Mouse (Mus musculus) spleen, postnatal 4 days (tissue): ENCODE measurements around the gene Smtnl2.
"Not testable (repeated sequence)": the region's sequence is repeated elsewhere in the genome, so short reads cannot be mapped to it uniquely, and the experiment has no call there.

ENCODE experiments used
- DNase-seq, 2 experiments: peaks; one replicate each; pipeline ENCODE4 v3.0.0; 2022; ENCODE audit warnings: low spot score in 2 of 2

The Smtnl2 gene

DNA sequence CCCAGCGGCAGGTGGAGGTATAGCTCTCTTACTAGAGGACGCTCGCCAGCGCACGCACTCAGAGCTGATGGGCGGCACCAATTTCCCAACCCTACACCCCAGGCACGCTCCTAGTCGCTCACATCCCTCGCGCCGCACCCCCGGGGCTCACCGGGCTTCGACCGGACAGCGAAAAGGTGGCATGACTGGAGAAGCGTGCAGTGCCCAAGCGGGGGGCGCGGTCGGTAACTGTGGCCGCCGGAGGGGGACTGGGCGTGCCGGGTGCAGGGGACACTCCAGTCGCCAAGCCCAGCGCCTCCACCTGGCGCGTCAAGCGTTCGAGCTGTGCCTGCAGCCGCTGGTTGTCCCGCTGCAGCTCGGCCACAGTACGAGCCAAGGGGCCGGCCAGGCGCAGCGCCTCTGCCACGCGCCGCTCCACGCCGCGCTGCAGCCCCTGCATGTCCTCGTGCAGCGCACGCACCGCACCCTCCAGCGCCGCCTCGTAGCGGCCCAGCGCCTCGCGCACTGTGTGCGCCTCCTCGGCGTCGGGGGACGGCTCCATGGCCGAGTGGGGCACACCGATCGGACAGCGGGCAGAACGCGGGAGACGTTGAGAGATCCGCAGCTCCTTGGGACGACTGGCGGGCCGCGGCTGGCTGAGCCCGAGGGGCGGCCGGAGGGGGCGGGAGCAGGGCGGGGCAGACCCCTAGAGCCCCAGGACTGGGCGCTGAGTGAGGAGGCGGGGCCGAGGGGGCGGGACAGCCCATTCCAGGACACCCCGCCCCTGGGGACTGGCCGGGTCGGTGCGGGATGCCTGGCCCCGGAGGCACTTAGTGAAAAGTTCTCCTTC is at the start of gene Smtnl2:
Smtnl2 (minus strand) TSS at position 621 of the 829 bp plus-strand sequence.
- peak; percentile 67 to 73 for DNase-seq

DNA sequence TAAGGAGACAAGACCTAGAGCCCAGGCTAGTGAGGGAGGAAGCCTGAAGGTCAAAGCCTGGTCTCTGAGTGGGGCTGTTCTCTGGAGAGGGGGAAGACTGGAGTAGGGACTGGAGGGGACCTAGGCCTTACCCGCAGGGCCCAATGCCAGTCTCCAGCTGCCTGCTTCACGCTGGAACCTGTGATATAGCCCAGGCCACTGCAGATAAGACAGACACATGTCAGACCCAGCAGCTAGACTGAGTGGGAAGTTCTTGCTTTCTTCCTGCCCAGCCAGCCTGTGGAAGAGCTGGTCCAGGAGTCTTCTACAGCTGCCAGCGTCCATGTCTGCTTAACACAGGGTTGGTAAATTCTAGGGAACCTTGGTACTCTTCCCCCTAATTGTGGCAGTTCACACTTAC is 47.0 kb upstream of the Smtnl2 start:
- no peak for DNase-seq

DNA sequence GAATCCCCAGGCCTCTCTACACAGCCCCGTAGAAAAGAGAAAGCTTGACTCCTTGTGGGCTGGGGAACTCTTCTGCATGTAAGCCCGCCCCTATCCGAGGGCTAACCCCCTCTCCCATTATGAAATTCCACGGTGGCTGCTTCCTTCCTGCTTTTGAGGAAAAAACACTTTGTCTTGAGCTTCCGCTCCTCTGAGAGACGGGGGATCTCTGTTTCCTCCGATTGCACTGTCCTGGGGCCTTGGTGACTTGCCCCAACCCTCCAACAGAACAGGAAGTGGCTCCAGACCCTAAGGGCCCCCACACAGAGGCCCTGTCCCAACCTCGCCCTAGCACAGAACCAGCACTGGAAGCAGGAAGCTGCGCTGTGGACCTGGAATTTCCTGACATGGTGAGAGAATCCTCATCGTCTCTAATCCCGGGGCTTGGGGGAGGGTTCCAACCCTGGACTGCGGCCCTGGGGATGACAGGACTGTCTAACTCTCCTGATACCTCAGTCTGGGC is 46.5 kb upstream of the Smtnl2 start:
- DNase-seq: no peak

DNA sequence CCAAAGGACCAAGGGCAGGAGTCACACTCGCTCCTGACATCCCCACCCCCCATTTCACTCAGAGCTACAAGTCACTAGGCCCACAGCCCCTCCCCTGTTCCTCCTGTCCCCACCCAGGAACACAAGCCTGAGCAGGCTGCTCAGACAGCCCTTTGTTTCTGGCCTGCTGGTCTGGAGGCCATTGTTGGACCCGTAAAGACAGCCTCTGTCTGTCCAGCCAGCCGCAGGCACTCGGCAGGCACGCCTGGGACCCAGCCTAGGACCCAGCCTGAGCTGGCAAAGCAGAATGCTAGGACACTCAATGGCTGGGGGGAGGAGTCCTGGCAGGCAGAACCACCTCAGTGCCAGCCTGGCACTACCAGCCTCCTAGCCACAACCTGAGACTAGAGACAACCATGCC is 44.2 kb upstream of the Smtnl2 start:
- no peak for DNase-seq

DNA sequence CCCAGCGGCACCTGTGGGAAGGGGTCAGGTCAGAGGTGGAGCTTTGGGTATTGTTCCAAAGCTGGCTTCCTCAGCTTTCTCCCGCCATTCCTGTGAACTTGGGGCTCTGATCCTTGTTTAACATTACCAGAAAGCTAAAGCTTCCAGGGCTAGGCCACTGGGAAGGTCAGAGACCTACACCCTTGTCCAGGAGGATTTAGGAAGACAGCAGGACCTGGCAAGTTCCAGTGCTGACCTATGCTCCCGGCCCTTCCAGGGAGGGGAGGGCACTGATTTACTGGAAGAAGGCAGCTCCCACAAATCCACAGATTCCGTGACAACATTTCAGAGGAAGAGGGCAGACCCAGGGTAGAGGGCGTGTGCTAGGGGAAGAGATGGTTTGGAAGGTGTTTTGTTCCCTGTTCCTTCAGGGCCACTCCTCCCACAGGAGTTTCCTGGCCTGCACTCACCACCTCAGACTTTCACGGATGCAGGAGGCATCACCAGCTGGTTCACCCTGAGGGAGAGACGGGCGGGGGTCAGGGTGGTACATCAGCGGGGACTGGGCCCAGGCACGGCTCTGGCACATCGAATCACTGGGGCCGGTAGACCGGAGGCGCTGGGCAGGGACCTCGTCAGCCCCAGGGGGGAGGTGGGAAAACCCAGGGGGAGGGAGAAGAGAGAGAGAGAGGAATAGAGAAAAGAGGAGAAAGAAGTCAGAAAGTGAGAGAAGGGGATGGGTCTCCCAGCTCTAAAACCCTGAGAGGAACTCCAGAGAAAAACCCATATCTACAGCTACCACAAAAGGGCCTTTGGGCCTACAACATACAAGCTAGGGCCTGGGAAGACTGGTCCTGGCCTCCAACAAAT is 41.8 kb upstream of the Smtnl2 start:
- no peak for DNase-seq

DNA sequence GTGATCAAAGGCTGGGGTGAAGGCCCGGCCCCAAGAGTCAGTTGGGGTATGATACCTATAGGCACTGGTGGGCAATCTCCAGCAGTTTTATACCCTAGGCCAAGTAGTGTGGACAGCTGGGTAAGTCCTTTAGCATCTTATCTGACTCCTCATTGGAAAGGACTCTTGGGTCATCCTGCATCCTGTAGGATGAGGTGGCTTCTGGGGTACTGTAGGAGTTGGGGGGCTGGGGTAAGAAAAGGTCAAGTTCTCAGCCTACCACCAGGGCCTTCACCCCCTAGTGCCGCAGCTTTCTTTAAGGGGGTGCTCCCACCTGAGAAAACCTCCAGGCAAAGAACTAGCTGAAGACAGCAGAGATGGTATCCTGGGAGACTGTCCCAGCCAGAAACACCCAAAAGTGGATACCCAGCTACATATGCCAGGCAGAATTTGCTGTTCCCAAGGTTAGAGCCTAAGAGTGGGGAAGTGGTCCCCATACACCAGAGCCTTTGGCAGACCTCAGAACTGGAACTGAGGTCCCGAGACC is 40.7 kb upstream of the Smtnl2 start:
- DNase-seq: no peak

DNA sequence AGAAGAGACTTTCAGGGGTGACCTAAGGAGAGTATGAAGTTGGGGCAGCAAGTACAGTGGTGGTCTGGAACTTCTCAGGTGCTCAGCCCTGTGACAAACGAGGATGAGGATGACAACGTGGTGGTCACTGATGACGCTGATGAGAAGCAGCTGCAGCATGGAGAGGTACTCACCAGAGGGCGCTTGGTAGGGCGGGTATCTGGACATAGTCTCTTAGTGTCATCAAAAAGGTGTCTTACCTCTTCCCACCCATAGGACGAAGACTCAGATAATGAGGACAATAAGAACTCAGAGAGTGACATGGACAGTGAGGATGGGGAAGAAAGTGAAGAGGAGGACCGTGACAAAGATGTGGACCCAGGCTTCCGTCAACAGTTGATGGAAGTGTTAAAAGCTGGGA is 36.0 kb upstream of the Smtnl2 start:
- DNase-seq: no peak

DNA sequence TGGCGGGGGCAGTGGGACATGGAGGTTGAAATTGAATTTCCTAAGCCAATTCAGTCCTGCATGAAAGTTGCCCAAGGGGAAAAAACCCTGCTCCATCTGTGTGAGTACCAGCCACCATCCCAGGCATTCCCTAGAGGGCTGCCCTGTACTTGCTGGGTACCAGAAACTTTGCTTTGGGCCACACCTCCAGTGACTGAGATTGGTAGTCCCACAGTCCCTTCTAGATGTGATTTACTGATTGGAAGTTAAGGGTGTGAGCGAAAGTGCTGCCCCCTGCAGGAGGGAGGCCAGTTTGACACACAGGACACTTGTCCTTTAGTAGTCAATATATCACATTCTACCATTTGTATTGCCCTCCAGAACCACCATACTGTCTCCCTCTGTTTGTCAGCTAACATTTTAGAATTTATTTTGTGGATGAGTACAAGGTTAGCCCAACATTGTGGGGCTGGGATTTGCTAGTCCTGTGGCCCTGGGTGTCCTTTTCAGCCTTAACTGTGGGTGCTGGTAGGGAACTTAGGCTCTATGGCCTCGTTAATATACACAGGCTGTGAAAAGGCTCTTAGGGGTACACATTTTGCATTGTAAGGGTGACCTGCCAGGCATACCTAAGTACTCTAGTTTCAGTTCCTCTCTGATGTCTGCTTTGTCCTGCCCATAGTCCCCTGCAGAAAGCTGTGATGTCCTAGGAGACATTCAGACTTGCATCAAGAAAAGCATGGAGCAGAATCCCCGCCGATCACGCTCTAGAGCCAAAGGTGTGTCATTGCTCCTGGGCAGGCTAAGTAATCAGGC is 35.0 kb upstream of the Smtnl2 start:
- DNase-seq: peak; percentile 66 to 84

DNA sequence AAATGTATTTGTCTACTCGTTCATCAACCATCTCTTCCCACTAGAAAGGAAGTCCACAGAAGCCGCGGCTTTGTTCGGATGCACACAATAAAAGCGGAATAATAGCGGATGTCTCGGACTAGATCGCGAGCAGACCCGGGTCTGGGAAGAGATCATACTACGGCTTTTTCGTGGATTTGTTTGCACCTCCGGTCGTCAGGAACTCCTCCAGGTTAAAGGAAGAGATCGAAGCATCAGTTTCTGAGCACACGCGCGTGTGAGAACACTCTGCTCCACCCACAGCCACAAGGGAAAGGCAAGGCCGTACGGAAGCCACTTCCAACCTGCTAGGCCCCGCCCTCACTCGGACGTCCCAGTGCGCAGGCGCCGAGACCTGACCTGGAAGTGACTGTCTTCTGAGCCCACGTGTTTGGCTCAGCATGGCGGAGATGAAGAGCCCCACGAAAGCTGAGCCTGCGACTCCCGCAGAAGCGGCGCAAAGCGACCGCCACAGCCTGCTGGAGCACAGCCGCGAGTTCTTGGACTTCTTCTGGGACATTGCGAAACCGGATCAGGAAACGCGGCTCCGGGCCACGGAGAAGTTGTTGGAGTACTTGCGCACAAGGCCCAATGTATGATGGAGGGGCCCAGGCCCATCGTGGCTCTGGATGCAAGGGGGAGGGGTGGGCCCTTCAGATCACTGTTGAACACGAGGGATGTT is 29.6 kb upstream of the Smtnl2 start, which contains the start of gene Mybbp1a:
Mybbp1a (plus strand) TSS at position 391 of the 700 bp plus-strand sequence.
- peak; percentile 99 to 100 for DNase-seq

DNA sequence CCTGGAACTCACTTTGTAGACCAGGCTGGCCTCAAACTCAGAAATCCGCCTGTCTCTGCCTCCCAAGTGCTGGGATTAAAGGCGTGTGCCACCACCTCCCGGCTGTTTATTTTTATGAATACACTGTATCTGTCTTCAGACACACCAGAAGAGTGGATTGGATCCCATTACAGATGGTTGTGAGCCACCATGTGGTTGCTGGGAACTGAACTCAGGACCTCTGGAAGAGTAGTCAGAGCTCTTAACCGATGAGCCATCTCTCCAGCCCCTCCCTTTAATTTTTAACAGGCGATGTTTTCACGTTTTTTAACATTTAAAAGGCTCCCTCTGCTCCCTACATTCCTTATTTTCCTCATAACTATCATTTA is 29.1 kb upstream of the Smtnl2 start:
- not testable (repeated sequence) for DNase-seq

DNA sequence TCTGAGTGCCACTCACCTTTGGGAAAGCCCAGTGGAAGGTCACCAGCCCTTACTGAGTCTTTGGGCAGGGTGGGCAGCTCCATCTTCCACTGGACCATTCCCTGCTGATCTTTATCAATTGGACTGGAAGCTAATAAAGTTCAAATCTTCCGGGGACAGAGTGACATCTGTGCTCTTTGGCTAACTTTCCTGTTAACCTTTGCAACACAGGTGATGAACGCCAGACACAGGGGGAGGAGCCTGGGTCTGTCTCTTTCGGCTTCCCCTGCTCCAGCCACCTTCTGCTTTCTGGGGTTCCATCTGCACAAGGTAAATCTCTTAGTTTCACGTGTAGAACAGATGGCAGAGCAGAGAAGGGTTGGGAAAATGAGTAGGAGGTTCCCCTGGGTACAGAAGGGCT is 26.9 kb upstream of the Smtnl2 start:
- no peak for DNase-seq

DNA sequence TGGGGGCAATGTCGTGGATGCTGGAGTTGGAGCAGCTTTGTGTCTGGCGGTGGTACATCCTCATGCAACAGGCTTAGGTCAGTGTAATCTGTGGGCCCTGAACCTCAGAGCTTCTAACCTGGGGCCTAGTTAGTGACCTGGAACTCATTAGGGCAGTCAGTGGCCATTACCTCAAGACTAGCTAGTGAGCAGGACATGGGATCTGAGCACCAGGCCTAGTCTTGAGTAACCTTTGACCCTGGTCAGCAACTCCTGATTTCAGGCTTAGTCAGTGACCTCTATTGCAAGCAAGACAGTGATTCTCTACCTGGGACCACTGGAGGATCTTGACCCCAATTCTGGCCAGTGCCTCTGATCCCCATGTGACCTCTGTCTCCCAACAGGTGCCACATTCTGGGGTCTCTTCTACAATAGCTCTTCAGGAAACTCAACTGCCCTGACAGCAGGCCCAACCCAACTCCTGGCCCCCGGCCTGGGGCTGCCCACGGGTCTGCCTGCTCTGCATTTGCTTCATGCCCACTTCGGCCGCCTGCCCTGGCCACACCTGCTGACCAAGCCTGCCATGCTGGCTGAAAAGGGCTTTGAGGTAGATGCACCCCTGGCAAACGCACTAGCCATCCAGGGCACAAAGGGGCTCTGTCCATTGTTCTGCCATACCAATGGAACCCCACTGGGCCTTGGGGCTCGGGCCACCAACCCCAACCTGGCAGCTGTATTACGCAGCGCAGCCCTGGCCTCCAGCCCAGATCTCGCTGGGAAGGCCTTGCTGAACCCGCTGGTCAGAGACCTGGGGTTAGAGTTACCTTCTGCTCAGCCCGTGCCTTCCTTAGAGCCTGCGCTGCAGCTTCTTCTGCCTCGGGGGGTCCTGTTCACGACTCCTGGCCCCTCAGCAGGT is 25.5 kb upstream of the Smtnl2 start:
- no peak for DNase-seq

DNA sequence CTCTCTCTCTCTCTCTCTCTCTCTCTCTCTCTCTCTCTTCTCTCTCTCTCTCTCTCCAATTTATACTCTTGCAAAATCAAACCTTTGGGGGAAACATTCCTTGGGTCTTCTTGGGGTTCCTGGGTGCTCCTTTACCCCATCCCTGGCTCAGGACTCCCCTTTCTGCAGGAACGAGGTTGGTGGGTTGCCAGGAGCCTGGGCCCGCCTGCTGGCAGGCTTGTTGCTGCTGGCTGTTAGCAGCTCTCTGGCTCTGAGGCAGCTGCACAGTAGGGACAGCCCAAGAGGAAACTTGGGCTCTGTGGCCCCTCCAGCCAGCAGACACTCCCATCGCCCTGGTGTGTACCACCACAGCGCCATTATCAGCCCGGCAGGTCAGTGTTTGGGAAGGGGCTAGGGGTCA is 24.8 kb upstream of the Smtnl2 start:
- DNase-seq: no peak

DNA sequence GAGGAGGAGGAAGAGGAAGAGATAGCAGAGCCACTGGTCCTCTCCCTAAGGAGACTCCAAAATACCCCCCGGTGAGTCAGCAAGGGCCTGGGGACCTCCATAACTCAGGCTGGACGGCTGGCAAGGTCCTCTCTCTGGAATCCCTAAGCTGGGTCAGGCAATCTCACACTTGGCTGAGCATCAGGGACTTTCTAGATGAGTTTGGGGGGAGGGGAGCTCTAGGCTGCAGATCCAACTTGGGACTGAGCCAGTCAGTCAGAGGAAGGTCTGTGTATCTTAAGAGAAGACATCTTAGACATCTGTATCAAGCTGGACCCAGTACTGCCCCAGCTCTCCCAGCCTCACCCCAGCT is 24.2 kb upstream of the Smtnl2 start:
- DNase-seq: no peak

DNA sequence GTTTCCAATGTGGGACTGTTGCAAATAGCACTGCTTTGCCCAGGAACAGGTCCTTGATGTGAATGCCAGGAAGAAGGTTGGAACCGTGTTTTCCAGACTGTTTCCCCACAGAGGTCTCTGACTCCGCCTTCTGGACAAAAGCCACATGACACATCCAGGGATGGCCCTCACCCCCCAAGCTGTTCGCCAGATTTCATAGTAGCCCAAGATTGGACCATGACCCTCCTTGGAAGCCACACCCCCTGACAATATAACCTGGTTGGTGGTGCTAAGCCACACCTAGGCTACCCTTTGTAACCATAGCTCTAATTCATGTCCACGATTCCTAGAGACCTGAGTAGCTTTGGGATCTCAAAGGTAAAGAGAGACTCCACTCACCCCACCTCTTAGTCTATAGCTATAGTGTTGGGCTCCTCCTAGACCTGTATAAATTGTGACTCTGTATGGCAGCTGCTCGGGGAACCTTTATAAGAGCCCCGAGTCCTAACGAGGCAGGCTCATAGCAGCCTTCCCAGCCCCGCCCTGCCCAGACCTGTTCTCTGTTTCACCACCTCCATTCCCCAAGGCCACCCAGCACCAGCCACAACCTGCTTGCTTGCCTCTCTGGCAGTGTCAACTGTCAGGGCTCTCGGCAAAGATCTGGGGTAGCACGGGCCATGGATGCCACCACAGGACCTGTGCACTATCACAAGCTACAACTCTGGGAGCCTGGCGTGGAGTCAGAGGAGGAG is 23.6 kb upstream of the Smtnl2 start, which contains the start of gene Ggt6:
Ggt6 (plus strand) TSS at position 564 of the 731 bp plus-strand sequence.
- DNase-seq: no peak

DNA sequence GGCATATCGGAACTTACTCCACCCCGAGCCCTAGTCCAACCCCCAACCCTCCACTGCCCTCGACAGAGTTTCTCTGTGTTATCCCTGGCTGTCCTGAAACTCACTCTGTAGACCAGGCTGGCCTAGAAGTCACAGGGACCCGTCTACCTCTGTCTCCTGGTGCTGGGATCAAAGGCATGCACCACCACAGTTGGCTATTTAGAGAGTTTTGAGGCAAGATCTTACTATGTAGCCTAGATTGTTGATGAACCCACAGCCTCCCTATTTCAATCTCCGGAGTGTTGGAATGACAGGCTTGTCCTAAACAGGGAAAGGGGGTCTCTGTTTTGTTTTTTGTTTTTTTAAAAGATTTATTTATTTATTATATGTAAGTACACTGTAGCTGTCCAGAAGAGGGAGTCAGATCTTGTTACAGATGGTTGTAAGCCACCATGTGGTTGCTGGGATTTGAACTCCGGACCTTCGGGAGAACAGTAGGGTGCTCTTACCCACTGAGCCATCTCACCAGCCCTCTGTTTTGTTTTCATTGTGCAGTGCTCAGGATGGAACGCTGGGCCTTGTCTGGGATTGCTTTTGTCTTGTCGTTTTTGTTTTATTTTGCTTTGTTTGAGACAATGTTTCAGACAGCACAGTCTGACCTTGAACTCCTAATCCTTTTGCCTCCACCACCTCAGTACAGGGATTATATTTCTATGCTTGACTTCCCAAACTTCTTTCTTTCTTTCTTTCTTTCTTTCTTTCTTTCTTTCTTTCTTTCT is 19.0 kb upstream of the Smtnl2 start:
- DNase-seq: not testable (repeated sequence)

DNA sequence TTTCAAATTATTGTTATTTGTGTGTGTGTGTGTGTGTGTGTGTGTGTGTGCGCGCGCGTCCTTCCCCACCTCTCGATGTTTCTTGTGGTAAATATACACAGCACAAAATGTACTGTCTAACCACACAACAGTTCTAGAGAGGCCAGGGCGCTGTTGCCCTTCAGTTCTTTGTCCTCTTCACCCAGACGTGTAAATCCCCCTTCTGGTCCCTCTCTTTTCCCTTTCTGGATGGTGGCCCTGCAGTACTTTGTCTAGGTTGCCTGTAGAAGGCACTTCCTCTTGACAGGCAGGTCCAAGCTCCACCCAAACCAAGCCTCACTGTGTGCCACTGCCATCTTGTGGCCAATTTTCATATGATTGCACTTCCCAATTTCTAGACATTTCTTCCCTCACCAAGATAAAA is 17.8 kb upstream of the Smtnl2 start:
- peak; percentile 78 to 85 for DNase-seq

DNA sequence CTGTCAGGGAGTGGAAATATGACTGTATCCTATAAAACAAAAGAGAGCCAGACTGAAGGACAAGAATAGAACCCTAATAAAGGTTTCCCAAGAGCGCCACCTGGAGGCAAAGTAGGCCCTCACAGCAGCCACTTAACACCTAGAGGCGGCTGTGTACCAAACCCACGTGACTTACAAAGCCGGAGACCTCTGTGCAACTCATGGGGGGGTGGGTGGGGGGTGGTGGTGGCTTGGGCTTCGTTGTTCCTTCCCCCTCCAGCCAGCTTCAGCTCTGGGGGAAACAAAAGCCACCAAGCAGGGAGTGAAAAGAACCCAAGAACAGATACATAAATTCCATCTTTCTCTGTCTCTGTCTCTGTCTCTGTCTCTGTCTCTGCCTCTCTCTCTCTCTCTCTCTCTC is 17.2 kb upstream of the Smtnl2 start:
- peak; percentile 78 to 94 for DNase-seq
